Mouse (Mus musculus) embryonic facial prominence, embryonic 12.5 days (tissue): ENCODE measurements around the gene Zfr2. TPM values are rescaled to one million over a fixed set of nuclear protein-coding genes. Genes with fewer than 3 reads are reported as not detected.

Experiments
- ATAC-seq: fragments of 200-750 bp; cut with Nextera tagmentation; 2 replicates; pipeline ENCODE4 v1.8.0; 2017; ENCODE audit not compliant: insufficient number of reproducible peaks, insufficient read depth, low FRiP score, low TSS enrichment
- H3K27ac ChIP-seq: fragments of 300-500 bp; sonication (generic); 2 replicates; pipeline ENCODE4 v1.5.1; 2016; ENCODE audit warnings: mild to moderate bottlenecking
- H3K27me3 ChIP-seq: fragments of 300-500 bp; sonication (generic); 2 replicates; pipeline ENCODE4 v1.6.1; 2016; ENCODE audit warnings: mild to moderate bottlenecking, moderate library complexity
- H3K36me3 ChIP-seq: fragments of 300-500 bp; sonication (generic); 2 replicates; pipeline ENCODE4 v1.6.1; 2016; ENCODE audit warnings: mild to moderate bottlenecking
- H3K4me1 ChIP-seq: fragments of 300-500 bp; sonication (generic); 2 replicates; pipeline ENCODE4 v1.6.1; 2016
- H3K4me2 ChIP-seq: fragments of 300-500 bp; sonication (generic); replicated peaks from 2 replicates; pipeline ENCODE4 v1.6.1; 2016; ENCODE audit warnings: mild to moderate bottlenecking, moderate library complexity
- H3K4me3 ChIP-seq: fragments of 300-500 bp; sonication (generic); 2 replicates; pipeline ENCODE4 v1.5.1; 2016; ENCODE audit warnings: mild to moderate bottlenecking
- H3K9ac ChIP-seq: fragments of 300-500 bp; sonication (generic); 2 replicates; pipeline ENCODE4 v1.6.1; 2016; ENCODE audit warnings: mild to moderate bottlenecking, moderate library complexity
- H3K9me3 ChIP-seq: fragments of 300-500 bp; sonication (generic); 2 replicates; pipeline ENCODE4 v1.6.1; 2016; ENCODE audit warnings: mild to moderate bottlenecking, moderate library complexity
- WGBS: fragments of 180-500 bp; shearing (Covaris S2); methylation state at CpG from one replicate; pipeline ENCODE4 v1.1.7; 2016; 5-methylcytosine and 5-hydroxymethylcytosine counted together
- polyA plus RNA-seq: library from polyadenylated mRNA; unstranded; fragments of >200 nt; fragmentation: Nextera tagmentation; extraction: Ambion mirVana; gene quantifications from 2 replicates; pipeline ENCODE4 v1.2.1, GENCODE M21; 2016

Gene Zfr2
- polyA plus RNA-seq, 1 experiment from 2014 or later = 13.2 TPM

GRCm38 (mm10) chr10:81233226-81233585 is 251 bp downstream of the Zfr2 start:
- H3K36me3 ChIP-seq = no peaks in the 10 kb centered on the region
- under 1% methylated on average over 28 of the region's 28 CpGs for WGBS
- peak overlapping the region; percentile 67 for H3K9ac ChIP-seq
- peak overlapping the region; percentile 79 for H3K4me2 ChIP-seq
- peaks cover 41% of the 10 kb centered on the region for H3K27me3 ChIP-seq
- H3K27ac ChIP-seq = no peak overlapping the region
- H3K4me1 ChIP-seq = peaks cover 12% of the 10 kb centered on the region
- ATAC-seq = 0 out of 2 replicates have a peak, but pooled peaks have one; percentile 37
- no peaks in the 10 kb centered on the region for H3K9me3 ChIP-seq
- peak overlapping the region; percentile 71 for H3K4me3 ChIP-seq

GRCm38 (mm10) chr10:81234206-81234605 is 1.3 kb downstream of the Zfr2 start:
- Histone ChIP-seq H3K4me2 (no peak overlapping the region), H3K9me3 (no peaks in the 10 kb centered on the region), H3K4me1 (peaks cover 12% of the 10 kb centered on the region), H3K27ac (no peak overlapping the region), H3K9ac (no peak overlapping the region), H3K4me3 (no peak overlapping the region), H3K27me3 (peaks cover 42% of the 10 kb centered on the region), H3K36me3 (no peaks in the 10 kb centered on the region)
- no peak for ATAC-seq
- 82% methylated on average over 6 of the region's 6 CpGs for WGBS

GRCm38 (mm10) chr10:81236471-81237268 is 3.7 kb downstream of the Zfr2 start:
- H3K27ac ChIP-seq = no peak overlapping the region
- no peaks in the 10 kb centered on the region for H3K36me3 ChIP-seq
- peaks cover 17% of the 10 kb centered on the region for H3K4me1 ChIP-seq
- no peak overlapping the region for H3K4me2 ChIP-seq
- no peak overlapping the region for H3K9ac ChIP-seq
- H3K4me3 ChIP-seq = no peak overlapping the region
- no peak for ATAC-seq
- peaks cover 41% of the 10 kb centered on the region for H3K27me3 ChIP-seq
- 81% methylated on average over 12 of the region's 12 CpGs for WGBS
- H3K9me3 ChIP-seq = no peaks in the 10 kb centered on the region

- Histone ChIP-seq H3K27me3 (peaks cover 44% of the 10 kb centered on the region), H3K27ac (no peak overlapping the region), H3K36me3 (no peaks in the 10 kb centered on the region), H3K4me2 (no peak overlapping the region), H3K9me3 (no peaks in the 10 kb centered on the region), H3K9ac (no peak overlapping the region), H3K4me1 (peaks cover 16% of the 10 kb centered on the region), H3K4me3 (no peak overlapping the region)
- ATAC-seq = no peak
- 74% methylated on average over 2 of the region's 2 CpGs for WGBS
Measured at GRCm38 (mm10) chr10:81238618-81239017, 5.7 kb downstream of the Zfr2 start.

GRCm38 (mm10) chr10:81240876-81241275 is 7.9 kb downstream of the Zfr2 start:
- peaks cover 12% of the 10 kb centered on the region for H3K4me1 ChIP-seq
- H3K27me3 ChIP-seq = peaks cover 49% of the 10 kb centered on the region
- 27% methylated on average over 13 of the region's 13 CpGs for WGBS
- ATAC-seq = no peak
- H3K9me3 ChIP-seq = no peaks in the 10 kb centered on the region
- no peak overlapping the region for H3K4me3 ChIP-seq
- no peak overlapping the region for H3K27ac ChIP-seq
- no peak overlapping the region for H3K9ac ChIP-seq
- H3K36me3 ChIP-seq = no peaks in the 10 kb centered on the region
- H3K4me2 ChIP-seq = no peak overlapping the region

GRCm38 (mm10) chr10:81242021-81242420 is 9.1 kb downstream of the Zfr2 start:
- WGBS = 91% methylated on average over 16 of the region's 16 CpGs

GRCm38 (mm10) chr10:81244146-81244545 is 11.2 kb downstream of the Zfr2 start:
- Histone ChIP-seq H3K4me2 (no peak overlapping the region), H3K4me3 (no peak overlapping the region), H3K27me3 (peaks cover 37% of the 10 kb centered on the region), H3K4me1 (peaks cover 12% of the 10 kb centered on the region), H3K27ac (no peak overlapping the region), H3K9me3 (no peaks in the 10 kb centered on the region), H3K36me3 (0 out of 2 replicates have a peak, but pooled peaks cover 6% of the 10 kb centered on the region), H3K9ac (no peak overlapping the region)
- no peak for ATAC-seq
- WGBS = 78% methylated on average over 4 of the region's 4 CpGs

More at GRCm38 (mm10) chr10:81242021-81242420, 9.1 kb downstream of the Zfr2 start:
- Histone ChIP-seq H3K4me1 (peaks cover 12% of the 10 kb centered on the region), H3K4me2 (no peak overlapping the region), H3K9me3 (no peaks in the 10 kb centered on the region), H3K27me3 (peaks cover 49% of the 10 kb centered on the region), H3K27ac (no peak overlapping the region), H3K9ac (no peak overlapping the region), H3K36me3 (no peaks in the 10 kb centered on the region), H3K4me3 (no peak overlapping the region)
- no peak for ATAC-seq

GRCm38 (mm10) chr10:81244595-81244994 is 11.6 kb downstream of the Zfr2 start:
- Histone ChIP-seq H3K4me2 (no peak overlapping the region), H3K4me3 (no peak overlapping the region), H3K27ac (no peak overlapping the region), H3K27me3 (peaks cover 35% of the 10 kb centered on the region), H3K36me3 (0 out of 2 replicates have a peak, but pooled peaks cover 6% of the 10 kb centered on the region), H3K9ac (no peak overlapping the region), H3K4me1 (peaks cover 7% of the 10 kb centered on the region), H3K9me3 (no peaks in the 10 kb centered on the region)
- ATAC-seq = peak; percentile 24; the same call in 1 of the 2 replicates
- 8% methylated on average over 17 of the region's 17 CpGs for WGBS

- H3K9me3 ChIP-seq = no peaks in the 10 kb centered on the region
- no peak overlapping the region for H3K4me2 ChIP-seq
- ATAC-seq = no peak
- 0 out of 2 replicates have a peak, but pooled peaks cover 6% of the 10 kb centered on the region for H3K36me3 ChIP-seq
- no peak overlapping the region for H3K27ac ChIP-seq
- peaks cover 35% of the 10 kb centered on the region for H3K27me3 ChIP-seq
- 86% methylated on average over 6 of the region's 6 CpGs for WGBS
- no peak overlapping the region for H3K4me3 ChIP-seq
- H3K9ac ChIP-seq = no peak overlapping the region
- peaks cover 2% of the 10 kb centered on the region; the same call in 1 of the 2 replicates for H3K4me1 ChIP-seq
Measured at GRCm38 (mm10) chr10:81245166-81245565, 12.2 kb downstream of the Zfr2 start.

- no peaks in the 10 kb centered on the region for H3K9me3 ChIP-seq
- H3K27me3 ChIP-seq = peaks cover 43% of the 10 kb centered on the region
- no peak overlapping the region for H3K4me3 ChIP-seq
- H3K4me1 ChIP-seq = peaks cover 6% of the 10 kb centered on the region
- H3K9ac ChIP-seq = no peak overlapping the region
- 0 out of 2 replicates have a peak, but pooled peaks cover 6% of the 10 kb centered on the region for H3K36me3 ChIP-seq
- 91% methylated on average over 2 of the region's 2 CpGs for WGBS
- H3K27ac ChIP-seq = no peak overlapping the region
- no peak overlapping the region for H3K4me2 ChIP-seq
- no peak for ATAC-seq
Measured at GRCm38 (mm10) chr10:81247804-81248203, 14.8 kb downstream of the Zfr2 start.

GRCm38 (mm10) chr10:81249442-81249841 is 16.5 kb downstream of the Zfr2 start:
- Histone ChIP-seq H3K4me2 (no peak overlapping the region), H3K4me3 (no peak overlapping the region), H3K27me3 (peaks cover 51% of the 10 kb centered on the region), H3K9ac (no peak overlapping the region), H3K9me3 (no peaks in the 10 kb centered on the region), H3K4me1 (peaks cover 10% of the 10 kb centered on the region), H3K27ac (no peak overlapping the region), H3K36me3 (0 out of 2 replicates have a peak, but pooled peaks cover 6% of the 10 kb centered on the region)
- no peak for ATAC-seq
- 83% methylated on average over 8 of the region's 8 CpGs for WGBS
